13 mouse cellular contexts compared by ENCODE assay signal in genomic region chr2:22977387-22977973, GRCm38 (mm10).
A peak's percentile ranks its signal among the peaks of the same experiment; 100 is the strongest.
DNase-seq lines count a peak whose midpoint lies in the region; ATAC-seq and TF ChIP-seq lines count a peak whose summit lies in the region.
"Had no signal": no experiment of that assay in that cellular context is flagged by ENCODE, and none has a peak within 500 bp of the region (broad histone marks: within the 10 kb centered on the region; RNA-seq: fewer than 3 reads in every experiment).

No protein-coding gene starts in this region.

- 73% methylated on average over 3 of the region's 3 CpGs for WGBS in hindbrain, embryonic 14.5 days
- WGBS in hindbrain, embryonic 11.5 days = 88% methylated on average over 3 of the region's 3 CpGs

- DNase-seq in hindbrain, embryonic 14.5 days (ENCODE audit: low spot score) = no peak
- no peak for DNase-seq in hindbrain, embryonic 11.5 days (ENCODE audit: low spot score)
- peak; percentile 20 for DNase-seq in brain, embryonic 14.5 days (ENCODE audit: low read depth)
- peak; percentile 43 to 59 for DNase-seq in cerebellum, postnatal 25 days
- DNase-seq in retina, embryonic 14.5 days (ENCODE audit: low spot score) = peak; percentile 17
- DNase-seq in thymus, postnatal 10 days (ENCODE audit: low spot score in 2 of 2) = no peak
- no peak for DNase-seq in natural killer cell, adult 2 months (ENCODE audit: low spot score in 2 of 2)
- DNase-seq: adrenal gland, postnatal 10 days; forebrain, postnatal 0 days; layer of hippocampus, adult 9-11 months; thymus, postnatal 25 days had no signal

- no peaks in the 10 kb centered on the region for H3K36me3 ChIP-seq in hindbrain, embryonic 14.5 days (replicated peaks; ENCODE audit: control insufficient read depth, insufficient read depth)
- H3K36me3 ChIP-seq in hindbrain, embryonic 11.5 days (ENCODE audit: control insufficient read depth, insufficient read depth, low read length) = no peaks in the 10 kb centered on the region
- H3K36me3 ChIP-seq: lung, embryonic 15.5 days had no signal

- H3K9me3 ChIP-seq in hindbrain, embryonic 14.5 days (ENCODE audit: control insufficient read depth, low read length) = no peaks in the 10 kb centered on the region
- H3K9me3 ChIP-seq in hindbrain, embryonic 11.5 days (ENCODE audit: control insufficient read depth, low read length) = no peaks in the 10 kb centered on the region
- H3K9me3 ChIP-seq: G1E; lung, embryonic 15.5 days had no signal

- no peak overlapping the region for H3K4me3 ChIP-seq in hindbrain, embryonic 14.5 days (replicated peaks; ENCODE audit: low read length)
- no peak overlapping the region for H3K4me3 ChIP-seq in hindbrain, embryonic 11.5 days (ENCODE audit: low read depth, low read length)
- H3K4me3 ChIP-seq: lung, embryonic 15.5 days had no signal

- no peak overlapping the region for H3K27ac ChIP-seq in hindbrain, embryonic 14.5 days
- no peak overlapping the region for H3K27ac ChIP-seq in hindbrain, embryonic 11.5 days (ENCODE audit: low read depth, low read length)
- H3K27ac ChIP-seq: lung, embryonic 15.5 days had no signal

- ATAC-seq in hindbrain, embryonic 14.5 days (ENCODE audit: low FRiP score) = peak; percentile 70; the same call in 1 of the 2 replicates
- ATAC-seq in hindbrain, embryonic 11.5 days (ENCODE audit: low FRiP score) = no peak
- ATAC-seq: forebrain, postnatal 0 days had no signal

- H3K27me3 ChIP-seq in hindbrain, embryonic 14.5 days (ENCODE audit: control insufficient read depth, insufficient read depth, low read length) = no peaks in the 10 kb centered on the region
- no peaks in the 10 kb centered on the region for H3K27me3 ChIP-seq in hindbrain, embryonic 11.5 days (ENCODE audit: control insufficient read depth, insufficient read depth, low read length)
- H3K27me3 ChIP-seq: lung, embryonic 15.5 days had no signal

- no peak overlapping the region for H3K4me2 ChIP-seq in hindbrain, embryonic 14.5 days (replicated peaks)
- H3K4me2 ChIP-seq in hindbrain, embryonic 11.5 days (replicated peaks; ENCODE audit: low read depth, low read length) = no peak overlapping the region
- H3K4me2 ChIP-seq: lung, embryonic 15.5 days had no signal

- 0 out of 2 replicates have a peak, but pooled peaks cover 4% of the 10 kb centered on the region for H3K4me1 ChIP-seq in hindbrain, embryonic 14.5 days (replicated peaks; ENCODE audit: control insufficient read depth, insufficient read depth, low read length)
- H3K4me1 ChIP-seq in hindbrain, embryonic 11.5 days (replicated peaks; ENCODE audit: control insufficient read depth, insufficient read depth, low read length) = no peaks in the 10 kb centered on the region
- H3K4me1 ChIP-seq: lung, embryonic 15.5 days had no signal

- no peak for TF ChIP-seq POLR2A in brain, embryonic 14.5 days (IDR thresholded peaks at IDR 0.05; ENCODE audit: borderline replicate concordance, extremely low read depth, insufficient read depth, insufficient read length, poor library complexity, severe bottlenecking)

- TF ChIP-seq CTCF in brain, embryonic 14.5 days (IDR thresholded peaks at IDR 0.05; ENCODE audit: borderline replicate concordance, extremely low read depth, insufficient read depth, insufficient read length) = no peak

- no peak overlapping the region for H3K9ac ChIP-seq in hindbrain, embryonic 14.5 days
- no peak overlapping the region for H3K9ac ChIP-seq in hindbrain, embryonic 11.5 days (ENCODE audit: low read depth, low read length)
- H3K9ac ChIP-seq: forebrain, postnatal 0 days; lung, embryonic 15.5 days had no signal

Comparison
In these comparisons a context has a peak if more than half of its experiments do, and no peak if none do; other contexts are left out.
1. DNase-seq: peak in brain, embryonic 14.5 days (single experiment), cerebellum, postnatal 25 days (2 of 2) and retina, embryonic 14.5 days (single experiment); none in hindbrain, embryonic 14.5 days (single experiment), hindbrain, embryonic 11.5 days (single experiment), thymus, postnatal 10 days (0 of 2) and natural killer cell, adult 2 months (0 of 2).